Mouse (Mus musculus) left cerebral cortex, adult 8-10 months (tissue): ENCODE measurements at regions not wholly inside any gene's neighbourhood (a gene's known extent, or its start where the extent isn't known, plus 50 kb on each side); places are given as distances from the start of the nearest gene placed in this dataset.
"Not testable (repeated sequence)": the region's sequence is repeated elsewhere in the genome, so short reads cannot be mapped to it uniquely, and the experiment has no call there.

Experiments
- DNase-seq, 2 experiments: peaks; one replicate each; pipeline ENCODE4 v3.0.0; 2022; ENCODE audit warnings: low spot score in 2 of 2

GRCm38 (mm10) chr3:22285904-22286303, 209.5 kb downstream of the Tbl1xr1 start:
- no peak for DNase-seq

- DNase-seq, result no peak
Measured at GRCm38 (mm10) chr3:22293466-22293865, 217.0 kb downstream of the Tbl1xr1 start.

- DNase-seq, result not testable (repeated sequence)
Measured at GRCm38 (mm10) chr3:22294081-22294480, 217.6 kb downstream of the Tbl1xr1 start.

DNA sequence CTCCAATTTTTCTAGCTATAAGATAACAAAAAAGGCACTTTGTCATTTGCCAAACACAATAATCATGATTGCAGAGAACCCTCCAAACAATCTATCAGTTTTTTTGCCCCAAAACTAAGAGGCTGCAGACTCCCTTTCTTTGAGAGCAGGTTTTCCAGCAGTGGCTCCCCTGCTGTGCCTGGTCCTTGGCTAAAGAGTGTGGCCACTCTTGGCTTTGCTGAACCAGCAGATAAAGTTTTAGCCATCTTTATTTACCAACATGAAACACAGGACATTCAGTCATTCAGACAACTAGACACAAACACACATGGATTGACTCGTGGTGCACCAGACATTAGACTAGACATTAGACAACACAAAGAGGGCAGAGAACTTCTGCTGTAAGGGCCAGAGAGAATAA, 220.5 kb downstream of the Tbl1xr1 start:
- DNase-seq, result not testable (repeated sequence)

GRCm38 (mm10) chr3:22297831-22298230, 221.4 kb downstream of the Tbl1xr1 start:
- not testable (repeated sequence) for DNase-seq

DNA sequence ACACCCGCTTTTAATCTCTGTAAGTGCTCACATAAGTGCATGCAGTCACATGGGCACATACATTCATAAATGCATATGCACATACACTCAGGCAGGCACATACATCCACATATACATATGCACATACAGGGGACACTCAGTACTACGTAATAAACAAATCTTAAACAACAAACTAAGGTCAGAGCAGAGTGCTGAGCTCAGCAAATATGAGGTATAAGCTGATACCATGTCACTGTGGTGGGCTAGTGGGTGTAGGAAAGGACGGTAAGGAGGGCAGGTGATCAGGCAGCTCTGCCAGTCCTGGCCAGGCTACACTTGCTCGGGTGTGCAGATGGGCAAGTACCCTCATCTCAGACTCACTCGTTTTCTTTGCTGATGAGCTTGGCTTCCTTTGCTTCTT, 224.1 kb downstream of the Tbl1xr1 start:
- DNase-seq, result no peak

DNA sequence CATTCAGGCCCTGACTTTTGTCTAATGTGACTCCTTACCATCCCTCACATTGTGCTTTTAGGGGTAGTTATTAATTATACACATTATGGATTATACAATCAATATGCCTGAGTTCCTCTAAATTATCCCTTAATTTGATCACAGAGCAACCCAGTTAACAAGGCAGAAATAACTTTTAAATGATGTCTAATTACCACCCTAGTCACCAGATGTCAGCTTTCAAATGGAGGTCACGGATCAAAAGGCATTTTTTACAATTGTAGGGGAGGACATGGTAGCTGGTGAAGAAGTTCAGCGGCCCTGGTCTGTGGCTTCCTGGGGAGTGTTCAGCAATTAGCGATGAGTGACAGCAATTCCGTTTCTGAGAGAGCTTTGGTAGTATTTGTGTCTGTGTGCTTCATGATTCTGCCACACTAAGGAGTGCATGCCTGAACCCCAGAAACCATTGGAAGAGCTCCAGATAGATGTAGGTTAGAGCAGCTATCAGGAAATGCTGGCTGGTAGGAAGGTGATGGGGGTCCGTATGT, 225.6 kb downstream of the Tbl1xr1 start:
- no peak for DNase-seq

DNA sequence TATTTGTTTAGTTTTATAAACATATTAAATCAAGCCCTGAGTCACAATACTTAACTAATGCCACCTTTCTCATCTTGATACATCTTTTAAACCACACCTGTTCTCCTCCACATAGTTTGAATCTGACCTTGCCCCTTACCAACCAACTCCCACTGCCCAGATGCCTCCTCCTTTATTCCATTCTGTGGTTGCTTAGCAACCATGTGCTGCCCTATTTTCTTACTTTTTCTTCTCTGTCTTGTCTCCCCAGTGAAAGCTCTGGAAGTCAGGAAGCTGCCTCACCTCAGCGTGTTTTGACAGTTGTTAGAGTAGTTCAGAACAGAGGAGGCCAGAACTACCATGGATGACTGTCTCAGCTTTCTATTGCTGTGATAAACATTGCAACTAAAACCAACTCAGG, 227.7 kb downstream of the Tbl1xr1 start:
- no peak for DNase-seq

DNA sequence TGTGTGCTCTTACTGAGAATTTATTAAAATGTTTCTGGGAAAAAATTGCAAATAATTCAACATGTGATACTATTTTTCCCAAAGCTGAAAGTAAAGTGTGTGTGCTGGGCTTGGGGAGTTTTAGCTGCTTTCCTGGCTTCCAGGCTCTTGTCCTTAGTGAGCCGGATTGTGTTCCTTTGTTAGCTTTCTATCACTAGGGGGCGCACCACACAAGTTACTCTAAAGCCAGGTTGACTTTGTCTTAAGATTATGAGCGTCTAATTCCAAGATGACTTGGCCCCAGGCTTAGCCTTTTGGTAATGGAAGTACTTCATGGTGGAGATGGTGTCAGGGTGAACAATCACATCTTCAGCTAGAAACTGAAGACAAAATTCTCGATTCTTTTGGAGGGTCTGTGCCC, 230.2 kb downstream of the Tbl1xr1 start:
- DNase-seq, result no peak

- DNase-seq, result peak; percentile 26 to 65
Measured at GRCm38 (mm10) chr3:22308962-22309361, 232.5 kb downstream of the Tbl1xr1 start.

DNA sequence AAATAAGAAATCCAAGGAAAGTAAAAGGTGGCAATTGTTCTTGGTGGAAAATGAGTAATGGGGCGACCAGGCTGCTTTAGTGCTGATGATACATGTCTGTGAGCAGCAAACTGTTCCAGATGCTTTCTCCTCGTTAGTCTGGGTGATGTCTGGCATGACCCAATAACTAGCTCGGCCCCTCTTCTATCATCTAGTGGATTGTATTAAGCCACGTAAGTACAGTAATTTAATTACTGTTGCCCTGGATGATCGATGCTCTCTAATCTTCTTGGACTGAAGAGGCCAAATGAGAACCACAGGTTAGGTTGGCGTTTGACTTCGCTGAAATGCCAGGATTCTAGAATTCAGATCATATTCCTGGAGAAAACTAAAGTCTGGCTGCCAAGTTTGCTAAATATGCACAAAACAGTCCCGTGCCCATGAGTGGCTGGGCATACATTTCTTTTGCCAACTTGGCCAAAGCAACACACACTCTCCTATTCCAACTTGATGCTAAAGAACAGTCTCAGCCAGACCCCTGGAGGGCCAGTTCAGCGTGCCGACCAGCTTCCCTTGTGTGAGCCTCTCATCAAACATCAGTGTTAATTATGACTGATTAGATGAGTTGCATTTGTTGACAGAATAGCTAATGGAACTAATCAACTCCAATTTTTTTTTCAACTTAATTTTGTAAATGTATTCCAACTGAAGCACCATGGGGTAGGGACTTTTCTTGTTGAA, 240.2 kb downstream of the Tbl1xr1 start:
- no peak for DNase-seq

- not testable (repeated sequence) for DNase-seq
Measured at GRCm38 (mm10) chr3:22320425-22320824, 244.0 kb downstream of the Tbl1xr1 start.

DNA sequence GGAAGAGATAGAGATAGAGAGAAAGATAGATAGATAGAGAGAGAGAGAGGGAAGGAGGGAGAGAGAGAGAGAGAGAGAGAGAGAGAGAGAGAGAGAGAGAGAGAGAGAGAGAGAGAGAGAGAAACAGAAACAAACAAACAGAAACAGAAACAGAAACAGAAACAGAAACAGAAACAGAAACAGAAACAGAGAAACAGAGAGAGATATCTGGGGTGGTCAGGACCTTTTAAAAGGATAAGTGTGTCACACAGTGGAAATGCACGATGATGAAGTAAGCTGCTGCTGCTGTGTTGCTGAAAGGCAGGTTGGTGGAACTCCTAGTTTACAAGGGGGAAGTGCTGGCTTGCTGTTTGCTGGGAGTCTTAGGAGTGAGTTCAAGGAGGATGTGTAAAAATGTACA, 254.8 kb downstream of the Tbl1xr1 start:
- no peak for DNase-seq
